Mouse (Mus musculus) gastrocnemius, adult 8-10 months (tissue): ENCODE results near the gene Sync. TPM values are rescaled to one million over a fixed set of nuclear protein-coding genes. Genes with fewer than 3 reads are reported as not detected.

Source experiments
- DNase-seq, 2 experiments: peaks; one replicate each; pipeline ENCODE4 v3.0.0; 2022; ENCODE audit warnings: low spot score in 2 of 2
- total RNA-seq, 4 experiments: library from RNA; stranded (reverse); gene quantifications; 2 replicates each; pipeline ENCODE4 v1.2.4; 2022

The Sync gene
- 10 to 100 TPM; 46.1 to 56.7 (median 48.1) TPM for total RNA-seq

DNA sequence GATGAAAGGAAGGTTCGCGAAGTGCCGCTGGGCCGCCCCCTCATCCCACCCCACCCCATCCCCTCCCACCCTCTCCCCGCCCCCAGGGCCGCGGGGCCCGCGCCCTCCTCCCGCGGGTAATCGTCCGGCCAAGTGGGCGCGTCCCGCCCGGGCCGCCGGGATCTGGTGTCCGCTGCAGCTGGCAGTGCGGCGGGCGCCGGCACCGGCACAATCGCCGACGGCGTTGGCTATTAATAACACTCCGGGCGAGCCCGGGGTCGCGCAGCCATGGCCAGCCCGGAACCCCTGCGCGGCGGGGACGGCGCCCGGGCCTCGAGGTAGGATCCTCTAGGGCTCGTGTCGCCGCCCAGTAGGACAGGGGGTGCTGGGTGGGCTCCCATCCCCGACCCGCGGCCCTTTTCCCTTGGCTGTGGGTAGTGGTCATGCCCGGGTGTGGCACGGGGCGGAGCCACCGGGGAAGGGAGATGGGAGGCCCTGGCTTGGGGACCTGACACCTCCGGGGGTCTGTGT is at the start of gene Sync:
Sync (plus strand) TSS at position 146 of the 510 bp plus-strand sequence.
- DNase-seq = peak; percentile 67 to 77

DNA sequence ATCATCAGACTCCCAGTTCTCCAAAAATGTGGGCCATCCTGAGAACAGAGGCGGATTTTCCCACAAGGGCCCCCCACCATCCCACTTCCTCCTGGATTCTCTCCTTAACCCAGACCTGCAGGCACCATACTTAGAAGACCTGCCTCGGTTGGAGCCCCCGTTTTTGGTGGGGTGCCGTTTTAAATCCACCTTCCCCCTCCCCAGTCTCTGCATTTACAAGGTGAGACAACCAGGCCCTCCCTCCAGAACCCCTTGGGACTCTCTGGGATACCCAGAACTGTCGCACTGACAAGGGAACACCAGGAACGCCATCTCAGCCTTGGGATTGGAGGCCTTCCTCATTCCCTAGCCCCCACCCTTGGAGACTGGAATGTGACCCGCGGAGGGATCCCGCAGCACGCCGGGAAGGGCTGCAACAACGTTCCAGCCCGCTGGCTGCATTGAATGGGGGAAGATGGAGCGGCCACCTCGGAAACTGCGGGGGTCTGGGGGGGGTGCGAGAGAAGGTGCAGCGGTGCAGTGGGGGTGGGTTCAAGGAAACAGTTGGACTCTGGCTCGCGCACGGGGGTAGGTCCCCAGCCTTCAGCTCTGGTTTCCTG is 49.5 kb upstream of the Sync start:
- DNase-seq = no peak

DNA sequence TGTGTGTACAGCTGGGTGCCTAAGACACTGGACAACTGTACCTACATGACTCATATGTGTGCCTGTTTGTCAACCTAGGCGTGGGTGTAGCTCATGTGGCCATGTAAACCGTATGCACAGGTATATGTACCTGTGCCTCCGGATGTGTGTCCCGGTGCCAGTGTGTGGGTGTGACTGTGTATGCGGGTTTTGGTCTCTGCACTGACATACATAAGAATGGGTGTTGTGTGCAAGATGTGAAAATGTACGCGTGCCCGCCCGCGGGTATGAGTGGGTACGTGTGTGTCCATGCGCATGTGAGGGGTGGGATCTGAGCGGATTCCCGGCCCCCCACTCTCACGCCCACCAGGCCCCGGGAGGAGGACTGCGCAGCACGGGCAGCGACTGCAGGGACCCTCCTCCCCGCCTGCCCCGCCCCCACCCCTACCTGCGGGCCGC is 48.8 kb upstream of the Sync start:
- DNase-seq = no peak

DNA sequence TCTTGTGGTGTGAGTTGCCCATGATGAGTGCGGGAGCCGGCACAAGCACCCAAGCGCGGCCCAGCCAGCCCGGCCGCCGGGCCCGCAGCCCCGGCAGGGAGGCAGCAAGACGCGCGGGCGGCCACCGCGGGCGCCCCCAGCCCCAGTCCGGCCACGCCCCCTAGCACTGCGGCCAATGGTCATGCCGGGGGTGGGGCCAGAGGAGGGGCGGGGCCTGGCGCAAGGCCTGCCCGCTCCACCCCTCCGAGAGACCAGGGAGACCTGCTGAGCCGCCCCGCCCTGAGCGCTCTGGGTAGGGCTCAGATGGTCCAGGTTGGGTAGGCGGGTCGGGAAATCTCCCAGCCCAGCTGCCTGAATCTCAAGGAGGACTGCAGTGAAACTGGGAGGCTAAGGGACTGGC is 48.3 kb upstream of the Sync start:
- DNase-seq = no peak

DNA sequence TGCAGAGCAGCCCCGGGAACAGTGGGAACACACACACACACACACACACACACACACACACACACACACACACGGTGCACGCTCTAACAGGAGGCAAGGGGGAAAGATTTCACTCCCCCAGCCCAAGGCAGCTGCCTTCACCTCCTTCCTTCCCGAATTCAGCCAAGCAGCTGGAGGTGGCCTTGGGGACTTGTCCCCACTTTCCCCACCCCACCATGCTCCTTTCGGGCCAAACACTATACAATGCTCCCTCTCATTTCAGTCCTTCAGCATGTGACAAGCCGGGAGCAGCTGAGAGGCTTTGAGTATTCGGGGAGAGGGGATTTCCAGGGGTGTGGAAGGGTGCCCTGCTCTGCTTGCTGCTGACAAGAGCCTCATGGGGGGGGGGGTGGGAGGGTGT is 45.5 kb upstream of the Sync start:
- DNase-seq = no peak

DNA sequence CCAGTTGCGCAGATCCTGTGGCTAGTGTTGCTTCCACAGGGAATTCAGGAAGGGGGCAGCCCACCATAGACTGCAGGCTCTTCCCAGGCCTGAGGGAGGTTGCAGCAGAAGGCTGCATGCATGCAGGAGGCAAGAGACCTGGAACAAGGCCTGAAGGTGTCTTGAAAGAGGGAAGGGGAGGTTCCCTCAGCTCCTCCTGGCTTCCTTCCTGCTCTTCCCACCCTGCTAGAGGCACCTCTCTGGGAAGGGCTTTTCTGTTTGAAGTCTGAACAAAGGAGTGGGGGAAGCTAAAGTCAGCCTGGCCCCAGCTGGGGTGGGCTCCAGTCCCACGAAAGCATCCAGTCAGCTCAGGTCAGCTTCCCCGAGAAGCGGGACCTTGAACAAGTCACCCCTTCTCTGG is 45.1 kb upstream of the Sync start:
- no peak for DNase-seq

DNA sequence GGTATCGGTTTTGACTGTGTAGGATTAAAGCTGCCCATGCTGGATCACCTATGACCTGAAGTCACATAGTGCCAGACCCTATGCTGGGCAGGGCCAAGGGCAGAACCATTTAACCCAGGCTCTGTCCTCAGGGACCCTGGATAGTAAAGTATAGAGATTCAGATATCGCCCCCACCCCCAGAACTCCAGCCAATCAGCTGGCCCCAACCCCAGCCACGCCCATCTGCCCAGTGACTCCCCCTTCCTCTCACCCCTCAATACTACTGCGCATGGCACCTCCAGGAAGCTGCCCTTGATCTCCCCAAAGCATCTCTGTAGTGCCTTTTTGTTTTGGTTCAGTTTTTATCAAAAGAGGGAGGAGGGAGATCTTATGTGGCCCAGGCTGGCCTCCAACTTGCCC is 44.7 kb upstream of the Sync start:
- no peak for DNase-seq

DNA sequence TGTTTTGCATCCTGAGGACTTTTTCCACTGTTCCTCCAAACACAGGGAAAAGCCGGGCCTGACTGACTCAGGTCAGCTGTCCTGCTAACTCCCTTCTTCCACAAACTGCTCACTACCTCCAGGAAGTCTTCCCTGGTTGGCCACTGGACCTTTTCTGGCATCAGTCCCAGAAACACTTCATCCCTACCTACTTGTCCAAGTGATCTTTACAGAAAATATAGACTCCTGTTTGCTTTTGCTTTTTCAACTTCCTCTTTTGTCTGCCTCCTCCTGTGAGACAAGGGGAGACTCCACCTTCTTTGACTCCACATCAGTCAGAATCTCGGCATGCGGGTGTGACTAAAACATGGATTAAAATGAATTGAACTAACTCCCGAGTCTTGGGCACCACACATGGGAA is 42.6 kb upstream of the Sync start:
- no peak for DNase-seq

DNA sequence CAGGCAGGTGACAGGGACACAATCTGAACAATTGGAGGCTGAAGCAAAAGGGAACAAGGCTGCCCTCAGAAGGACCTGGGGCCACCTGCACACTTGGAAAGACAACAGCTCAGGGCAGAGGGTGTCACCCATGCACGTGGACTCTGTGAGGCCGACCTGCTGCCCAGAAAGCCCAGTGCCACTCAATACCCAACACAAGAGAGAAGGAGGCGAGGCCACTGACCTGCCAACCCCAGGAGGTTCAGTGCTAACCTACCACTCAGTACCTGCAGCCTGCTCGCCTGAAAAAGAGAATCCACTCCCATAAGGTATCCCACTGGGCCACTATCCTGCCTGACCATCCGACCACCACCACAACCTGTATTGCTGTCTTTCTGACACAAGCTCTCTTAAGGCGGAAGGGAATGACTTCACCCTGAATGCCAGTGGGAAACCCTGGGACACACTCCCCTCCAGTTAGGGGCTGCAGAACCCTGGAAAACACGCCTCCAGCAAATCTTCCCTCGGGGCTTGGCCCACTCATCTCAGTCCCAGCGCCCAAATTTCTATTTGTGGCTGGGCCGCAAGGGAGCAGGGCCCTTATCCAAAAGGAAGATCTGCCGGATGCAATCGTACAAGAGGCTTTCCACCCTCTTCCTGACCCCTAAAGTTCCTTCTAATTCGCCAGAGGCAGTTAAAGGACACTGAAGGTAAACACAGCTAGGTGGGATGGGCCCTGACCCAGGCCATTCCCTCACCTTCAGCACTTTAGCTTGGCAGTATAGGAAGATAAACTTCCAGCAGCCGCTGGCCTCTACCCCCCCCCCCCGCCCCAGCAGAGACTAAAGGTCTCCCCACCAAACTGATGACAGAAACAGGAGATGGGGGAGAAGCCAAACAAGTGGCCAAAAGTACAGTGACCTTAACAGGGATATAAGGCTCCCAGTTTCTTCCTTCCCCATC is 40.8 kb upstream of the Sync start:
- no peak for DNase-seq

DNA sequence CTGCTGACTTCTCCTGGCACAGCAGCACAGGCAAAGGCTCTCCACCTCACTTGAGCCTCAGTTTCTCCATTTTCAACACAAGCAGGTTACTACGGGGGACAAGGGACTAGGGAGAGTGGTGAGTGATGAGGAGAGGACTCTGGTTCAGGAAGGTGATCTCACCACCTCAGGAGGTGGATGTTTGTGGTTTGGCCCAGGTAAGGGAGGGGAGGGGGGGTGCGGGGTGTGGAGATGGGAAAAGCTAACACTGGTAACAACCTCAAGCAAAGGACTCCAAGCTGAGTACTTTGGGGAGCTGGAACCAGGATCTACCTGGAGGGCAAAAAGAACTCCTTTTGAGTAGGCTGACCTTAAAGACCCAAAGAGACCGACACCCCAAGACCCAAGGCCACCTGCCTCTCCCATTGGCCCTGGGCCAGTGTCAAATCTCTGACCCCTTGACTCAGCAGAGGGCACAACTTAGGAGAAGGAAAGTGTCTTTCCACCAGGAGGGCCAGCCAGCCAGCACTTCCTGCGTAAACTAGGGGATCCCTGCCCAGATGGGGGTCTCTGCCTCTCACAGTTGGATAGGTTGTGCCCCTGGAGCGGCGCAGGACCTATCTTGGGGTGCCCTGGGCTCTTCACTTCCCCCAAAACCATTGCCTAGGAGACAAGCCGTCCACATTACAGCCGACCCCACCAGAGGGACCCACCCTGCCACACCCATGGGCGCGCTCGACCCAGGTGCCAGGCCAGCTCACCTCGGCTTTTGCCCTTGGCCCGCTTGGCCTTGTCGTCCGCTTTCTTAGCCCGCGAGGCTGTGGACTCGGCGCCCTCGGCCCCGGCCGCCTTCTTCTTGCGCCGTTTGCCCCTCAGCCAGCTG is 39.8 kb upstream of the Sync start:
- DNase-seq = no peak

DNA sequence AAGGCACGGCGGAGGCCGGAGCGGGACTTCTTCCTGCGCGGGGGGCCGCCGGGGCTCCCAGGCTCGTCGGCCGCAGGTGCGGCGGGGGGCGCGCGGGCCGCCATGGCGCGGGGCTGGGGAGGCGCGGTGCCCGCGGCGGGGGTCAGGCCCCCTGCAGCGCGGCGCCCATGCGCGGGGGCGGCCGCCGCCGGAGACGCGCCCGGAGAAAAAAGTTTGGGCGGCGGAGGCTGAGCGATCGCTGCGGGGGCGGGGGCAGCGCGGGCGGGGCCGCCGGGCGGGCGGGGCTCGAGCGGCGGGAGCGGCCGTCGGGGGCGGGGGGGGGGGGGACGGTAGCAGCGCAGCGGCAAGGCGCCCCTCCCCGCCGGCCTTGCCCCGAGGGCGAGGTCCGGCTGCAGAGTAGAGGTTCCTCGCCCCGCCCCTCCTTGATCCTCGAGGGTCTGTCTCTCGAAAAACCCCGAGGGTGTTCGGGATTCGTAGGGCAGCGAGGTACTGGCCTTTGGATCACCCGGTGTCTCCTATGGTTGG is 39.1 kb upstream of the Sync start:
- no peak for DNase-seq

DNA sequence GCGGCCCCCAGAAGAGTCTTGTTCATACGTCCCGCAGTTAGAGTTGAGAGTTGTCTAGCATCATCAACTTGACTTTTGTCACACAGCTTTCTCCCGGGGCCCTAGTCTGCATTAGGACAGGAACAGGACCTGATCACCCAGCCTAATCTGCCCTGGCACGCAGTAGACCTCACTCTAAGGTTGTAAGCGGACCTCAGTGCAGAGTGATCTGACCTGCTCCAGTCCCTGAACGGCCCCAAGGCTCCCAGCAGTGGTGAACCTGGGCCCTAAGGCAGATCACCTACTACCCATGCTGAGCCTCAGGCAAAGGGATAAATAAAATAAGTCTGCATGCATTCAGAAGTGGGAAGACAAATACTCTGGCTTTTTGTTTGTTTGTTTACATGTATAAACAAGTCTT is 38.1 kb upstream of the Sync start:
- no peak for DNase-seq

DNA sequence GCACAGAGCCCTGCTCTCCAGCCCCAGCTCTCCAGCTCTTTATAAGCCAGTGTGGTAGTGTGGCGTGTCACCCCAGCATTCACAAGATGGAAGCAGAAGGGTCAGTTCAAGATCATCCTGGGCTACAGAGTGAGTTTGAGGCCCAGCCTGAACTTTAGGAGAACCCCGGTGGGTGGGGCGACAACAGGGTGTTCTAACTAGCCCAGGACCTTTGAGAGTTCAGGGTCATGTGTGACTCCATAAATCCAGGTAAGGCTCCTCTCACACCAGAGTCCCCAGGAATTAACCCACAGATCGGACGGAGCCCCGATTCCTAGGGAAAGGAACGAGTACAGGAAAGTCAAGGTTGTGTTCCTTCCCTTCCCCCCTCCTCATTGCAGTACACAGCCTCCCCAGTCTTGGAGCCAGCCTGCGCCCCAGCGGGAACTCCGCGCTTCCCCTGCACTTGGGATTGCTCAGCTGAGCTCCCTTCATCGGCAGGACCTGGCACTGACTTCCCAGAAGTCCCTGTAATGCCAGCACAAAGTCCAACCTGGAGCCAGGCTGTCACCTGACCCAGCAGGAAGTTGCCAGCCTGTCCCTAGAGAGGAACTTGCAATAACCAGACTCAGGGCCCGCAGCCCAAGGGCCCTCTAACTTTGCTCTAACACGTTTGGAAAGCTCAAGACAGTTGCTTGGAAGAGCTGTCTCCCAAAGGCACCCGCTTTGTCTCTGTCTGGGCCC is 36.5 kb upstream of the Sync start:
- DNase-seq = no peak

DNA sequence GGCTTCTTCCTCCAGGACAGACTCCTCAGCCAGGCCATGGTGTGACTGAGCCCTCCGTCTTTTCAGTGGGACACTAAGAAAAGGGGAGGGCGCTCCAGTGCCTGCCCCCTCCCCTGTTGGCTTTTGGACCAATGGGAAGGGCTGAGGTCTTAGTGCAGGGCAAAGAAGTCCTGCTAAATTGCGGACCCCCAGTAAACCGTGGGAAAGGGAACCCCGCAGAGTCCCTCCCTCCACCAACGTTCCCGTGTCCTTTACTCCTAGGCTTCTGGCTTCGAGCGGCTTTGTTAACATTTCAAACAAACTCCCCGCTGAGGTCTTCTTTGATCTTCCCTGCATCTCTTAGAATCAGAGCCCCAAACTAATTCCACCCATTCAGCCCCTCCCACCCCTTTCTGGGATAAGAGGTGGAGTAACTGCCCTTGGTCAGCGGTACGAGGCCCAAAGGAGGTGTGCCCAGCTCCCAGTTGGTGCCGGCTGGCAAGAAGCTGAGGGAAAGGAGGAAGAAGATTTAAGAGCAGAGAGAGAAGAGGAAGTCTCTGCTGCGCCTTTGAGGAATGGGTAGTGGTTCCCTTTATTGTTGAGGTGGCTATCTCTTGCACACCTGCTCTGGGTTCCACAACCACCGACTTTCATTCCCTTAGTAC is 35.8 kb upstream of the Sync start:
- no peak for DNase-seq

DNA sequence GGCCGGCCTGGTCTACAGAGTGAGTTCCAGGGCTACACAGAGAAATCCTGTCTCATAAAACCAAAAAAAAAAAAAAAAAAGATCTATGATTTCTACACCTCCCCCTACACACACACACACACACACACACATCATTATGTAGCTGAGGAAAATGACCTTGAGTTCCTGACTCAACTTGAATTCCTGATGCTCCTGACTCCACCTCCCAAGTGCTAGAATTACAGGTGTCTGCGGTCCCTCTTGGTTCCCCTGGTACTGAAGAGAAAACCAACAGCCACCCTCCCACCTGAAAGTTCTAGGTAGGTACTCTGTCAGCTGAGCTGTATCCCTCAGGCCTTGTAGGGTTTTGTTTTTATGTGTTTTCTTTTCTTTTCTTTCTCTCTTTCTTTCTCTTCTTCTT is 34.9 kb upstream of the Sync start:
- no peak for DNase-seq

DNA sequence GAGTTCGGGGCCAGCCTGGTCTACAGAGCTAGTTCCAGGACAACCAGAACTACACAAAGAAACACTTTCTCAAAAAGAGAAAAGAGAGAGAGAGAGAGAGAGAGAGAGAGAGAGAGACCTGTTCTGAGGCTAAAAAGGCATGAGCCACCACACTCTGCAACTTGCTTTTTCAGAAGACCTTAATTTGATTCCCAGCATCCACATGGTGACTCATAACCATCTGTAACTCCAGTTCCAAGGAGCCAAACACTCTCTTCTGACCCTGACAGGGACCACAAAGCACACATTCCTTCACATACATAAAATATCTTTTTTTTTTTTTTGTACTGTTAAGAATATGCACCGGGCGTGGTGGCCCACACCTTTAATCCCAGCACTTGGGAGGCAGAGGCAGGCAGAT is 32.8 kb upstream of the Sync start:
- no peak for DNase-seq

DNA sequence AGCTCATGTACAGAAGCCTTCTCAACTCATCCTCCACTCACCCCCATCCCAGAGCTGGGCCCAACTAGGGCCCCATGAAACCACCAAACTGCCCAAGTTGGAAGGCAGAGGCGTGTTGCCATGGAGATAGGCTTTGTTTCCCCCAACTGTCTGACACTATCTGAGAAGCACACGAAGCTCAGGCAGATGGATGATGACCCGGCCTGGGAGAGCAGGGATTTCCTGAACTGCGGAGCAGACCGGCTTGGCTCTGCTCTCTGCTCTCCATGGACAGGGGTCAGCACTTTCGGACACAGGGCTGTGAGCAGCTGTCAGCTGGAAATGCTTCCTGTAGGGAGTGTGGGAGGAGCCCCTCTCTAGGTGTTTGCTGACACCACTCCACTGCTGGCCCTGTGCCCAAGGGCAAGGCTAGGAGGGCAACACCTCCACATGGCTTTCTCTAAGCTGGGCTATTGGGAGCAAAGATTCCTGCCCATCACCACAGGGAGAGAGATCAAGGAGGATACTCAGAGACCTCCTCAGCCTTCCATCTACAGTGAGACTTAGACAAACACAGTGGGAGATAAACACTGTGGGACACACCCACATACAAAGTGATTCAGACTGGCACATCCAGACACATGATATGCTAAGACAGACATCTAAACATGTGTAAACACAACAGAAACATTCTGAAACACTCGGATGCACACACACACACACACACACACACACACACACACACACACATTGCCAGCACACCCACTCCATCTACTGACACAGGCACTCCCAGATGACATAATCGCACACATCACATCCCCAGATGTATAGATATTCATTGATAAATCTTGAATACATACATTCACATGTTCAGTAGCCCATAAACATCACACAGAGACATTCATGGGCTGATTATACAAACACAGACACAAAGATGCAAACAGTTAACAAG is 30.7 kb upstream of the Sync start:
- DNase-seq = no peak

DNA sequence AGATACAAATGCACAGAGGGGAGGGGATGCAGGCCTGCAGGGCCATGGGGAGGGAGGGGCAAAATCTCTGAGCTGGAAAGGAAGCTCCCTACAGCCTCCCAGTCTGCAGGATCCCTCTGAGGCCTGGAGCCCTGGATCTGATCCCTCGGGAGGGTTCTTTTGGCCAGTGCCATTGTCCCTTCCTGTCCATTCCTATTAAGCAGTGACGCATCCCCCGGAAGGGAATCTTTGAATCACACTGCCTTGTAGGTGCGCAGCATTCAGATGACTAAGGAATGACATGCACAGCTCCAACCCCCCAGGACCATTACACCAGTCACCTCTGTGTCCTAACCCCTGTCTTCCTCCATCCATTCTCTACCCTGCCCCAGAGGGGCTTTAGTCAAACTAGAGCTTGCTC is 28.3 kb upstream of the Sync start:
- no peak for DNase-seq

DNA sequence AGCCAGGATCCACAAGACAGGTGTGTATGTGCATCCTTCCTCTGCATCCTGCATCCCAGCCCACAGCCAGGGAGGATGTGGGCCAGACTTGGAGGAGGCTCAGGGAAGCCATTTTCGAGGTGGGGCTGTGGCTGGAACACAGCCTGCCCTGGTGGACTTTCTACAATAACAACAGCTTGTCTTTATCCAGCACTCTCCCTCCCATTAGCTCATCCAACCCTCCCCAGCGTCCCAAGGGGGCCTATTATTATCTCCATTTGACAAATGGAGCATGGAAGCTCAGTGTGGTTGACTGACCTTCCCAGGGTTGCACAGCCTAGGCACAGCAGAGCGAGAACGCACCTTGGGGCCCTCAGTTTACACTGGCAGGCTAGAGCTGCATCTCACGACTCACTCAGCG is 26.7 kb upstream of the Sync start:
- DNase-seq = no peak
